Comparison of ENCODE assay signal across 13 mouse cellular contexts in genomic region chr7:143444580-143444954, GRCm38 (mm10). TPM values are rescaled to one million over a fixed set of nuclear protein-coding genes. Genes with fewer than 3 reads are reported as not detected.
DNase-seq lines count a peak whose midpoint lies in the region; ATAC-seq lines count a peak whose summit lies in the region.
"Had no signal": no experiment of that assay in that cellular context is flagged by ENCODE, and none has a peak within 500 bp of the region (broad histone marks: within the 10 kb centered on the region; RNA-seq: fewer than 3 reads in every experiment).

No protein-coding gene starts in this region.

- WGBS in kidney, embryonic 15.5 days = 40% methylated on average over 8 of the region's 8 CpGs
- WGBS in embryonic facial prominence, embryonic 15.5 days = 49% methylated on average over 8 of the region's 8 CpGs
- 21% methylated on average over 8 of the region's 8 CpGs for WGBS in forebrain, embryonic 16.5 days
- 17% methylated on average over 8 of the region's 8 CpGs for WGBS in midbrain, embryonic 12.5 days

- H3K9me3 ChIP-seq in kidney, embryonic 15.5 days (replicated peaks) = no peaks in the 10 kb centered on the region
- H3K9me3 ChIP-seq in embryonic facial prominence, embryonic 15.5 days (replicated peaks) = no peaks in the 10 kb centered on the region
- no peaks in the 10 kb centered on the region for H3K9me3 ChIP-seq in forebrain, embryonic 16.5 days (ENCODE audit: control insufficient read depth, low read length)
- no peaks in the 10 kb centered on the region for H3K9me3 ChIP-seq in midbrain, embryonic 12.5 days

- H3K27me3 ChIP-seq in kidney, embryonic 15.5 days = peaks cover 49% of the 10 kb centered on the region
- H3K27me3 ChIP-seq in embryonic facial prominence, embryonic 15.5 days = peaks cover 54% of the 10 kb centered on the region
- H3K27me3 ChIP-seq in forebrain, embryonic 16.5 days (replicated peaks; ENCODE audit: control insufficient read depth, insufficient read depth, low read length) = peaks cover 18% of the 10 kb centered on the region
- H3K27me3 ChIP-seq in midbrain, embryonic 12.5 days = peaks cover 55% of the 10 kb centered on the region

- H3K4me3 ChIP-seq in kidney, embryonic 15.5 days (replicated peaks) = peak overlapping the region; percentile 41; the same call in 1 of the 2 replicates
- no peak overlapping the region for H3K4me3 ChIP-seq in embryonic facial prominence, embryonic 15.5 days (replicated peaks)
- H3K4me3 ChIP-seq in forebrain, embryonic 16.5 days (replicated peaks; ENCODE audit: low read length) = no peak overlapping the region
- H3K4me3 ChIP-seq in midbrain, embryonic 12.5 days = peak overlapping the region; percentile 37; the same call in 1 of the 2 replicates

- DNase-seq in kidney, postnatal 4 days = no peak
- no peak for DNase-seq in cerebellum, adult 9-11 months
- no peak for DNase-seq in gastrocnemius, postnatal 10 days
- DNase-seq in urinary bladder, postnatal 10 days (ENCODE audit: low spot score) = no peak
- DNase-seq: adrenal gland, adult 8-10 months; lung, adult 2 months; thymus, adult 2 months had no signal

- peak overlapping the region; percentile 80 for H3K4me2 ChIP-seq in kidney, embryonic 15.5 days
- peak overlapping the region; percentile 68; the same call in 1 of the 2 replicates for H3K4me2 ChIP-seq in embryonic facial prominence, embryonic 15.5 days (replicated peaks)
- H3K4me2 ChIP-seq in forebrain, embryonic 16.5 days (ENCODE audit: low read length) = peak overlapping the region; percentile 57
- H3K4me2 ChIP-seq in midbrain, embryonic 12.5 days (replicated peaks) = peak overlapping the region; percentile 59

- H3K4me1 ChIP-seq in kidney, embryonic 15.5 days = peaks cover 21% of the 10 kb centered on the region
- peaks cover 18% of the 10 kb centered on the region for H3K4me1 ChIP-seq in embryonic facial prominence, embryonic 15.5 days
- peaks cover 17% of the 10 kb centered on the region for H3K4me1 ChIP-seq in forebrain, embryonic 16.5 days (replicated peaks; ENCODE audit: control insufficient read depth, insufficient read depth, low read length)
- H3K4me1 ChIP-seq in midbrain, embryonic 12.5 days = peaks cover 48% of the 10 kb centered on the region

- ATAC-seq in kidney, embryonic 15.5 days (replicated peaks; ENCODE audit: low FRiP score) = no peak
- no peak for ATAC-seq in embryonic facial prominence, embryonic 15.5 days (ENCODE audit: insufficient number of reproducible peaks, low FRiP score, low TSS enrichment, low read depth)
- 0 out of 2 replicates have a peak, but pooled peaks have one; percentile 2 for ATAC-seq in forebrain, embryonic 16.5 days
- ATAC-seq in midbrain, embryonic 12.5 days (ENCODE audit: low FRiP score, low read depth) = no peak; the same call in 1 of the 2 replicates

- H3K27ac ChIP-seq in kidney, embryonic 15.5 days = 0 out of 2 replicates have a peak overlapping the region, but pooled peaks have one; percentile 10
- H3K27ac ChIP-seq in embryonic facial prominence, embryonic 15.5 days (replicated peaks) = no peak overlapping the region
- H3K27ac ChIP-seq in forebrain, embryonic 16.5 days (ENCODE audit: low read length) = no peak overlapping the region
- H3K27ac ChIP-seq in midbrain, embryonic 12.5 days (replicated peaks) = peak overlapping the region; percentile 93

- H3K9ac ChIP-seq in kidney, embryonic 15.5 days = no peak overlapping the region
- no peak overlapping the region for H3K9ac ChIP-seq in embryonic facial prominence, embryonic 15.5 days
- H3K9ac ChIP-seq in forebrain, embryonic 16.5 days (replicated peaks; ENCODE audit: low read depth, low read length) = no peak overlapping the region
- H3K9ac ChIP-seq in midbrain, embryonic 12.5 days (replicated peaks) = no peak overlapping the region

- H3K36me3 ChIP-seq in kidney, embryonic 15.5 days = no peaks in the 10 kb centered on the region
- H3K36me3 ChIP-seq in embryonic facial prominence, embryonic 15.5 days = no peaks in the 10 kb centered on the region
- no peaks in the 10 kb centered on the region for H3K36me3 ChIP-seq in forebrain, embryonic 16.5 days (ENCODE audit: control insufficient read depth, insufficient read depth)
- no peaks in the 10 kb centered on the region for H3K36me3 ChIP-seq in midbrain, embryonic 12.5 days

RNA-seq across cellular contexts. Expression of gene Cdkn1c, which starts 16.3 kb away (rescaled TPM):
- 844 and 965 TPM in 2 replicates for polyA plus RNA-seq in kidney, embryonic 15.5 days (2015; fragmentation: Nextera tagmentation; extraction: Ambion mirVana)
- polyA plus RNA-seq in embryonic facial prominence, embryonic 15.5 days (2015; fragmentation: Nextera tagmentation; extraction: Ambion mirVana) = 1,694 and 1,933 TPM in 2 replicates
- 96.6 and 138 TPM in 2 replicates for polyA plus RNA-seq in forebrain, embryonic 16.5 days (2015; fragmentation: Nextera tagmentation; extraction: Ambion mirVana)
- polyA plus RNA-seq in midbrain, embryonic 12.5 days (2016; fragmentation: Nextera tagmentation; extraction: Ambion mirVana) = 875 and 1,070 TPM in 2 replicates
- total RNA-seq in gastrocnemius, postnatal 10 days (2021) = 100 to 1,000 TPM; 954 to 996 TPM

RNA-seq across cellular contexts. Expression of gene Slc22a18, which starts 29.0 kb away (rescaled TPM):
- polyA plus RNA-seq in kidney, embryonic 15.5 days (2015; fragmentation: Nextera tagmentation; extraction: Ambion mirVana) = 4.1 and 4.5 TPM in 2 replicates
- 3.6 and 4.0 TPM in 2 replicates for polyA plus RNA-seq in embryonic facial prominence, embryonic 15.5 days (2015; fragmentation: Nextera tagmentation; extraction: Ambion mirVana)
- 0.42 and 0.54 TPM in 2 replicates for polyA plus RNA-seq in forebrain, embryonic 16.5 days (2015; fragmentation: Nextera tagmentation; extraction: Ambion mirVana)
- 0.38 and 0.48 TPM in 2 replicates for polyA plus RNA-seq in midbrain, embryonic 12.5 days (2016; fragmentation: Nextera tagmentation; extraction: Ambion mirVana)
- under 1 TPM; 0.35 to 0.54 TPM for total RNA-seq in gastrocnemius, postnatal 10 days (2021)

RNA-seq across cellular contexts. Expression of gene Phlda2, which starts 58.4 kb away (rescaled TPM):
- polyA plus RNA-seq in kidney, embryonic 15.5 days (2015; fragmentation: Nextera tagmentation; extraction: Ambion mirVana) = 8.4 and 10.8 TPM in 2 replicates
- 6.3 and 8.8 TPM in 2 replicates for polyA plus RNA-seq in embryonic facial prominence, embryonic 15.5 days (2015; fragmentation: Nextera tagmentation; extraction: Ambion mirVana)
- polyA plus RNA-seq in forebrain, embryonic 16.5 days (2015; fragmentation: Nextera tagmentation; extraction: Ambion mirVana) = 0.57 TPM in 1 of 2 replicates, not detected in the other
- 1.4 and 1.5 TPM in 2 replicates for polyA plus RNA-seq in midbrain, embryonic 12.5 days (2016; fragmentation: Nextera tagmentation; extraction: Ambion mirVana)
- not detected for total RNA-seq in gastrocnemius, postnatal 10 days (2021)
- total RNA-seq: layer of hippocampus, adult 18-20 months; left cerebral cortex, postnatal 36 days had no signal

Comparison
In these comparisons a context has a peak if more than half of its experiments do, and no peak if none do; other contexts are left out.
1. H3K27ac ChIP-seq: peak in kidney, embryonic 15.5 days (single experiment) and midbrain, embryonic 12.5 days (single experiment); none in embryonic facial prominence, embryonic 15.5 days (single experiment) and forebrain, embryonic 16.5 days (single experiment).
2. H3K4me3 ChIP-seq: peak in kidney, embryonic 15.5 days (single experiment) and midbrain, embryonic 12.5 days (single experiment); none in embryonic facial prominence, embryonic 15.5 days (single experiment) and forebrain, embryonic 16.5 days (single experiment).
3. Peak in every context shown above with its lines, with median percentiles within 50 percentile points of each other: H3K4me2 ChIP-seq.